Mouse (Mus musculus) lung, adult 2 months (tissue): Measurements from ENCODE around the gene Adam12. TPM values are rescaled to one million over a fixed set of nuclear protein-coding genes. Genes with fewer than 3 reads are reported as not detected.

ENCODE experiments used
- DNase-seq: peaks from one replicate; pipeline ENCODE4 v3.0.0; 2022
- H3K4me1 ChIP-seq: fragments of 200-500 bp; 2 replicates; pipeline ENCODE4 v1.6.1; 2011; ENCODE audit warnings: low read length; ENCODE audit not compliant: control insufficient read depth, insufficient read depth
- H3K4me3 ChIP-seq: fragments of 200-500 bp; replicated peaks from 2 replicates; pipeline ENCODE3; 2011; ENCODE audit warnings: low read depth, mild to moderate bottlenecking, control low read depth, low read length; ENCODE audit errors: extremely low read depth
- CTCF ChIP-seq: fragments of 200-500 bp; IDR thresholded peaks from 2 replicates; pipeline ENCODE4 v1.5.1; 2011; ENCODE audit warnings: mild to moderate bottlenecking, low read length, control low read depth; ENCODE audit not compliant: insufficient read depth
- POLR2A ChIP-seq: fragments of 200-500 bp; IDR thresholded peaks from 2 replicates; pipeline ENCODE4 v1.6.1; 2011; ENCODE audit warnings: low read depth, mild to moderate bottlenecking, control low read depth, low read length, borderline replicate concordance; ENCODE audit errors: extremely low read depth
- WGBS: fragments of 180-500 bp; shearing (Covaris S2); methylation state at CpG from one replicate; pipeline ENCODE4 v1.1.7; 2018; 5-methylcytosine and 5-hydroxymethylcytosine counted together
- polyA plus RNA-seq: library from polyadenylated mRNA; depleted of rRNA; stranded (reverse); fragments of >200 nt; gene quantifications from 2 replicates; pipeline ENCODE4 v1.2.3, GENCODE M21; 2012

Gene Adam12
- polyA plus RNA-seq, 1 experiment = 1.1 TPM

GRCm38 (mm10) chr7:133919918-133920317, 312.0 kb downstream of the Adam12 start:
- H3K4me3 ChIP-seq = no peak overlapping the region
- TF ChIP-seq POLR2A (no peak), CTCF (no peak)
- 44% methylated on average over 5 of the region's 5 CpGs for WGBS
- peaks cover 10% of the 10 kb centered on the region for H3K4me1 ChIP-seq
- DNase-seq = peak; percentile 49

DNA sequence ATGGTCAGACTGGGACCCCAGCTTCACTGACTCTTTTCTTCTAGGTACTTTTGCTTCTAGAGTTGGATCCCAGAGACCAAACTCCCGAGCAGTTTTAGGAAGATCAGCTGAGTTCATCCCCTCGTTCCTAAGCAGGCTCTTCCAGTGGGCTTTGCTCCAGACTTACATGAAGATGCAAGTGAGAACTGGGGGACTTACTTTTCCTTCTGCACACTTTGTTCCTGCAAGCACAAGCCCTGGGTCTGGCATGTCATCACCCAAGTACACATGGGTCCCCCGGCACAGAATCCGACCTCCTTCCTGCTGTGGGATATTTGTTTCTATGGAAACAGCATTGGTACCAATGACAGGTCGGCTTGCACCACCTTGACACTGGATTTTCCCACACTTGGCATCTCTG, 312.6 kb downstream of the Adam12 start:
- no peak for DNase-seq
- Histone ChIP-seq H3K4me3 (no peak overlapping the region), H3K4me1 (peaks cover 8% of the 10 kb centered on the region; the same call in 1 of the 2 replicates)
- TF ChIP-seq POLR2A (no peak), CTCF (no peak)
- 83% methylated on average over 5 of the region's 5 CpGs for WGBS

DNA sequence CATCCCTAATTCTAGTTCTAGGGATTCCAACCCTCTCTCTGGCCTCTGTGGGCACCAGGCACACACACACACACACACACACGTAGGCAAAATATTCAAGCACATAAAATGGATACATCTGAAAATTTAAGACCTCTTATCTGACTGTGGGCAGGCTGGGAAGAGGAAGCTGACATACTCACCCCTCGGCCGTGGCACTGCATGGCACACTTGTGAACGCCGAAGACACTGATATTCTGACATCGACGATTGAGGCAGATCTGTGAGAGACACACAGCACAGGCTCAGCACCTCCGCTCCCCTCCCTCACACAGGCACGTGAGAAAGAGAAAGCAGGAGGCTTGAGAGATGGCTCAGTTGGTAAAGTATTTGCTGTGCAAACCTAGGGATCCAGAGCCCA, 315.7 kb downstream of the Adam12 start:
- Histone ChIP-seq H3K4me3 (no peak overlapping the region), H3K4me1 (peaks cover 3% of the 10 kb centered on the region; the same call in 1 of the 2 replicates)
- 76% methylated on average over 9 of the region's 9 CpGs for WGBS
- TF ChIP-seq CTCF = no peak
- no peak for TF ChIP-seq POLR2A
- DNase-seq = no peak

GRCm38 (mm10) chr7:133911881-133912280, 320.1 kb downstream of the Adam12 start:
- TF ChIP-seq POLR2A (no peak), CTCF (no peak)
- WGBS = 93% methylated on average over 3 of the region's 3 CpGs
- no peaks in the 10 kb centered on the region for H3K4me1 ChIP-seq
- no peak for DNase-seq
- no peak overlapping the region for H3K4me3 ChIP-seq

GRCm38 (mm10) chr7:133909833-133910375, 322.0 kb downstream of the Adam12 start:
- DNase-seq = no peak
- TF ChIP-seq CTCF (no peak), POLR2A (no peak)
- Histone ChIP-seq H3K4me3 (no peak overlapping the region), H3K4me1 (no peaks in the 10 kb centered on the region)
- 81% methylated on average over 7 of the region's 7 CpGs for WGBS

DNA sequence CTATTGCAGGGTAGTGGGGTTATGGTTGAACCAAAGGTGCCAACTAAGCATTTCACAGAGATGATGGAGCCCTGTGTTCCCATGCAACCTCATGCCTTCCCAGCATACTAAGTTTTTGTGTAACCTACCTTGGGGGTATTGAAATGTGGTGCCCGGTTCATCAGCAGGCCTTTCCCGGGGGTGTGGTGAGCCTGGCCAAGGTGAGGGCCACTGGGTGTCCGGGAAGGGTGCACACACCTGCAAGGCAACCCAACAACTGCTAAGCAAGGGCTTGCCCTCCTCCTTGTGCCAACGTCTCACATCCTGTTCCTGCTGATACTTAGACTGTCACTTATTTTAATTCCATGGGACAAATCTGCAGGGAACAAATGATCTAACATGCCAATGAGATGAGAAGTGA, 323.0 kb downstream of the Adam12 start:
- H3K4me1 ChIP-seq = no peaks in the 10 kb centered on the region
- TF ChIP-seq CTCF (no peak), POLR2A (no peak)
- no peak for DNase-seq
- H3K4me3 ChIP-seq = no peak overlapping the region
- 85% methylated on average over 4 of the region's 4 CpGs for WGBS

DNA sequence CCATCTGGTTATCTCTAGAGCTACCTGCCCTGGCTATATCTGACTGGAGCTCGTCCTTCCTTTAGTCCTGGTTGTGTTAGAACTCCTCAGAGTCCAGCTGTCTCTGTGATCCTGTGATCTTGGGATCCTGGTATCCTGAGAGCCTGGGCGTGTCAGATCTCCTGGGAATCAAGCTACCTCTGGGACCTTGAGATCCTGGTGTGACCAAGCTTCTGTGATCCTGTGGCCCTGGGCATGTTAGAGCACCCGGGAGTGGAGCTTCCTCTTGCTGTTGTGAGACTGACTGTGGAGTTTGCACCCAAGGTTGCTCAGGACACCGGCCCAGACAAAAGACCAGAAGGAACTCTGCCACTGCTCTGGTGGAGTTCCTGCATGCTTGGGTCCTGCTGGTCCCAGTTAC, 332.6 kb downstream of the Adam12 start:
- no peaks in the 10 kb centered on the region for H3K4me1 ChIP-seq
- no peak for TF ChIP-seq CTCF
- TF ChIP-seq POLR2A = no peak
- WGBS = 87% methylated on average over 4 of the region's 4 CpGs
- no peak overlapping the region for H3K4me3 ChIP-seq
- DNase-seq = no peak

DNA sequence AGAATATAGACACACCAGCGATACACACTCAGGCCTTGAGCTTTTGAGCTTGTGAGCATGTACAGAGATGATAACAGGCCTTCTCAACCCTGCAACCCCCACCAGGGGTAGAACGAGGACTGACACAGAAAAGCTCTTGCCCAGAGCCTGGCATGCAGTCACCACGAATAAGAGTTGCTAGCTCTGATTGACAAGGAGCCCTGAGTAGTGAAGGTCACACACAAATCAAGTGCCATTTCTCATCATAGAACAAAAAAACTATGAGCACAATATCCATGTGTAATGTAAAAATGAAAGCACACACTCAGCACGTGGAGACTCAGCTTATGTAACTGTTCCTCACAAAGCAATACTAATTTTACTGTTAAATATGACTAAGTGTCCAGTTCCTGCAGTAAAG, 340.1 kb downstream of the Adam12 start:
- Histone ChIP-seq H3K4me1 (no peaks in the 10 kb centered on the region), H3K4me3 (no peak overlapping the region)
- WGBS = 66% methylated on average over 4 of the region's 4 CpGs
- TF ChIP-seq CTCF = no peak
- no peak for TF ChIP-seq POLR2A
- DNase-seq = no peak

DNA sequence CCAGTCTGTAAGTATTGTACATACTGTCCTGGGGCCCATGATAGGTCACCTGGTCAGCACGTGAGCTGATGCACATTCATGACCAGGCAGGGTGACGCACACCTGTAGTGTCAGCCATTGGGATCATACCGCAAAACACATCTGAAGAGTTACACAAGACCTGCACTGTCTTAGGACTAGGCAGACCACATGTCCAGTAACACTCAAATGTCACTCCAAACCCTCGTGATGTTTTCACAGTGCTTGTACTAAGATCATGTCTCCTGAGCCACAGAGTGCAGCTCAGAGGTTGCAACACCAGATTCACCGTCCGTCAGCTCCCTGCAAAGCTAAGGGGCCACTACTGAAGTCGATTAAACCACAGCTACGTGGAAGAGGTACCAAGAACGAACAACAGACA, 340.6 kb downstream of the Adam12 start:
- TF ChIP-seq CTCF (no peak), POLR2A (no peak)
- no peak overlapping the region for H3K4me3 ChIP-seq
- no peaks in the 10 kb centered on the region for H3K4me1 ChIP-seq
- 86% methylated on average over 9 of the region's 9 CpGs for WGBS
- DNase-seq = no peak

DNA sequence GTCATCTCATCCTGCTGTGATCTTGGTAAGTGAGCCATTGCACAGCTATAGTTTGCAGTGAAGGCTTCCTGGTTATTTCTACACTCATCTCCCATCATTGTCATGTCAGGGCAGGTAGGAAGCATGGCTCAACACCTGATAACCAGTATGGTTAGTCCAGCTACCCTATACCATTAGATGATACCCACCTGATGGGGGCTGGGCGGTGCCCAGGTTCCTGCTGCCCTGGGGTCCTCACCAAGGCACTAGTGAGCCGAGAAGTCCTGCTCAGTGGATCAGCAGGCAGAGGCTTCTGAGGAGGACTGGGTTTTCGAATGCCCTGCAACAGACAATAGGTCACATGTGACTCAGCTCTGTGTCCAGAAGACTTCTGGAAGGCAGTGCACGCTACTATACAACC, 342.0 kb downstream of the Adam12 start:
- Histone ChIP-seq H3K4me3 (no peak overlapping the region), H3K4me1 (no peaks in the 10 kb centered on the region)
- WGBS = 94% methylated on average over 4 of the region's 4 CpGs
- TF ChIP-seq POLR2A = no peak
- TF ChIP-seq CTCF = no peak
- DNase-seq = no peak
